Mouse (Mus musculus) frontal cortex, postnatal 10 days (tissue): ENCODE measurements at regions not wholly inside any gene's neighbourhood (a gene's known extent, or its start where the extent isn't known, plus 50 kb on each side); places are given as distances from the start of the nearest gene placed in this dataset.
A peak's percentile ranks its signal among the peaks of the same experiment; 100 is the strongest.

ENCODE experiments used
- DNase-seq, 2 experiments: peaks; one replicate each; pipeline ENCODE4 v3.0.0; 2022; ENCODE audit warnings: low spot score in 2 of 2, mixed read lengths in 1 of 2

DNA sequence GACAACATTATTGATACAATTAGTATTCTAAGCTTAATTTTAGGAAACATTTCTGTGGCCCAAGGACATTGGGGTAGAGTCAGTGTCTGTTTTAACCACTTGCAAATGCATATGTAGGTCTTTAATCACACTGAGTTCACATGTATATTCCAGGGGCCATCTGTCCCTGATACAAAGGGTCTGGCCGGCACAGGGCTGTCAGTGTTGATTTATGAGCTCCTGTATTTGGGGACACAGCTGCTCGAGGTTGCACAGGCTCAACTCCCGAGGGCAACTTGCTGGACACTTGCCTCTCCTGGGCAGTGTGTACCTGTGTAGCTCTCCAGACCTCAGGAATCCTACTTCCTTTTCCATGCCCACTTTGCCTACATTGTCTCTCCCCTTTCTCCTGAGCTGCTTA is 221.0 kb downstream of the Abcc12 start:
- no peak for DNase-seq

DNA sequence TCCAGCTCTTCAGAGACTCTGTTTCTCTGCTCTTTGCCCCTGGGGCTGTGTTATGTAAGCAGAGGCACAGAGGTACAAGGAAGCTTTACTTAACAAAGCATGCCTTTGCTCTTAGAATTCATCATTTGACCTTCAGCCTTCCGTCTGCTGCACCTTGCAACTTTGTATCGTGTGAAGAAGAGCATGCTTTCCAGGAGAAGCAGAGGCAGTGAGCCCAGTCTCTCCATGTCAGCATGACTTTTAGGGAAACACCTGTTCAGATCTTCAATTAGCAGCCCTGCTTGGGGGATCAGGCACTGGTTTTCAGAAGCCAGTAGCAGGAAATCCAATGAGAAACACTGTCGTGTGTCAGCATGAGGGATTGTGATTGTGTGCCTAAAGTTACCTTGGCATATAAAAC is 226.7 kb downstream of the Abcc12 start:
- no peak for DNase-seq

DNA sequence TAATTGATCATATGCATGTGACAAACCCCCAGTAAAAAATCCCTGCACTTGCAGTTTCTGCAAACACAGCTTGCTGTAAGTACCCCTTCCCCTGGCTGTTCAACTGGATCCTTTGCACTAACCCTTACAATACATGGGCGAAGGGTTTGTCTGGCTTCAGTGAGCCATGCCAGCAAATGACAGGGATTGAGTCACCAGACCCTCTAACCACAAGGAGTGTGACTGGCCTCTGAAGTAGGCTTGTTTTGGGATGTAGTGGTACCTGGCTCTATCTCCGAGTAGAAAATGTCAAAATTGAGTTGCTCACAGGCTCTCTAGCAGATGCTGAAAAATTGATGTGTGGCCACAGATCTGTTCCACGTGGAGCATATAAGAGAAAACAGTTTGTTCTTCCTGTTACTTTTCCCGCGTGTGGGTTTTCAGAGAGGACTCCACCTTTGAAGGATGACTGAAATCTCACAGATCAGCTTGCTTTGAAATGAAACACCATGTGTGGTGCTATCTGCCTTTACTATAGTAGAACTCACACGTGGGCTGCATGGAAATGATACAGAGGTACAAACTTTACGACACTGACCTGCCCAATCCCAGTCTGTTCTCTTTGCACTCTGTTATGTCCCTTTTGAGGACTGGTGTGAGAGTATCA is 228.8 kb downstream of the Abcc12 start:
- no peak for DNase-seq

DNA sequence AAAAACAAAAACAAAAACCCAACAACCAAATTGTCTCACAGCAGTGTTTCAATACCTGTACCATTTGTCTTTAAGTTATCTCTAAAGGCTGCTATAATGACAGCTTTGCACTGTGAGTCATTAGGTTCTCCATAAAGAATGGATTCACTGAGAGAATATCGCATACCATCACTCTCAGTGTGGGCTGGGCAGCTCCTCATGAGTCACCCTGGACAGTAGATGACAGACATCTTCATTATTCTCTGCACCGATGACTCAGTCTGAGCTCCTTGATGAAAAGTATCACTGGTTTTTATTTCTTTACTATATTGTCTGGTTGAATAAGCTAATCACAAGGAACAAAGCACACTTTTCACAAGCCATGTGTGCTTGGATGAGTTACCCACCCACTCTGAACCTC is 230.4 kb downstream of the Abcc12 start:
- DNase-seq: no peak

DNA sequence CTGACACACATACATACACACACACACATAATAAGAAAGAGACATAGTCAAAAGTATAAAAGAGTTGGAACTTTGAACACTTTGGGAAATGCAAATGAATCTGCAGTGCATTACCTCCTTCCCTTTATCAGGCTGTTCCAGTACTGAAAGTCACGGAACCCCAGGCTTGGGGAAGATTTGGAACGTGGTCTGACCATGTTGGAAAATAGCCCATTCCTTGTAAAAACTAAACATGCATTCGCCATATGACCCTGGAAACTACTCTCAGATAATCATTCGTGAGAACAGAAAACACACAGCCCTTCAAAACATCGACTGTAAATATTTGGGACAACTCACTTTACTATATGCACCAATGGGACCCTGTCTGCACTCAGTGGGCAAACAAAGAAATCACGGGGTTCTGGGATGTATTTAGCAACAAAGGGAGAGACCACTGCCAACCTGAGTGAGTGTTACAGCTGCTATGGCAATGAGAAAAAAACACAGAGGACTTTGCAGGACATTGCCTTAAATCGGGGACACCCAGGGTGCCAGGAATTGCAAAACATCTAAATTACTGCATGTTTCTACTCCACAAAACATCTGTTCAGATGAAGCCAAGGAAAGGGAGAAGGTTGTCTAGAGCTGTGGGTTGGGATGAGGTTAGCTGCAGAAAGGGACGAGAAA is 238.3 kb downstream of the Abcc12 start:
- no peak for DNase-seq

DNA sequence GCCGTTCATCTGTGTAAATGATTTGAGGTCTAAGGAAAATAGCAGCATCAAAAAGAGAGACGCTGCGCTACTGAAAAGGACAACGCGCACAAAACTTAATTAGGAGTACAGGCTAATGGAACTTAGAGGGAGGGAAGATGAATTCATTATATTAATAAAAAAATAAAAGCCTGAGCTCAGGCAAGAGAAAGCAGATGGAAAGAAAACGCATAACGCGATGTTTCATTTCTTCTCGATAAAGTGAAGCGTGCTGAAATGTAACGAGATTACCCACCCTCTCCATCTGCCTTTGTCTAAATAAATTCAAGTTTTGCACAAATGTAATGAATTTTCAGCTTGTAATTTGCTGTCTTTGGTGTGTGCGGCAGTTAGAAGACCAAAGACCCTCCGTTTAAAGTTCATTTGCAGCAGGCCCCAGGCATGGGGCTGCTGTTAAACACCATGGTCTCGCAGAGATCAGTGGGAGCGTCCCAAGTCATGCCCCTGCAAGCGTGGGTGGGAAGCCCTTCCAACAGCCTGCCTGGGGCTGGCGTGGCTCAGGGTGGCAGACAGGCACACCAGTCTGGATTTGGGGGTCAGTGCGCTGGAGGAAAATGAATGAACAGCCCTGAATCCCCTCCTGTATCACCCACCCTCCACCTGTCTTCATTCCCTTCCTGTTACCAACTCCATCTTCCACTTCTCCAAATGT is 241.8 kb downstream of the Abcc12 start:
- no peak for DNase-seq

DNA sequence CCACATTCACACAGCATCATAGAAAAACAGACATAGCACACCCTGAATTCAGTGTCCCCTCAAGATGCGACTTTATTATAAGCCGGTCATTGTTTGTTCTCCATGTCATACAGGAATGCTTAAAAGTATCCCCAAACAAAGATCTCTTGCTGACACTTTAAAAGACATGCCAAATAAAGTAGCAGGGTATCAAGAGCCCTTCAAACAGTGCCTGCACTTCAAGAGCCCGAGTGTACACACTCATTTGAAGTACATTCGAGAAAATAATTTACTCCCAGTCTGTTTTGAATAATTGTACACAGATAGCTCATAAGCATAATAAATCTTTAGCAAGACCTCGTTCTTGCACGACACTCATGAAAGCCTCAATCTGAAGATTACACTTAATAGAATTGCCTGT is 249.1 kb downstream of the Abcc12 start:
- no peak for DNase-seq

DNA sequence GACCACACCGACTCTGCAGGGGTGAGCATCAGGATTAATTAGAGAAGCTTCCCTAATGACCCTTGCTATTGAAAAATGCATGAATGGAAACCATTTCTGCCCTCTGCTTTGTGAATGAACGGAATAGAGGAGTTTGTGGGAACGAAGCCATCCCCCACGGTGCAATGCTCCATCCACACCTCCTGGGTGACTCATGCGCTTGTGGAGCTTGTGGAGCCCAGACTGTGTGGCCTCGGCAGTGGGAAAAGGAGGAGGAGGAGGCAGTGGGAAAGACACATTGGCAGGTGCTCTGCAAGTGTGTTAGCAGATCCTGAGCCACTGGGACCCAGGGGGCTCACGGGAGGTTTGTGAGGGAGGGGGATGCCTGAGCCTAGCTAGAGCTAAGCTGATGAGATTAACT is 251.9 kb downstream of the Abcc12 start:
- peak in 1 of 2 experiments; percentile 32 for DNase-seq

DNA sequence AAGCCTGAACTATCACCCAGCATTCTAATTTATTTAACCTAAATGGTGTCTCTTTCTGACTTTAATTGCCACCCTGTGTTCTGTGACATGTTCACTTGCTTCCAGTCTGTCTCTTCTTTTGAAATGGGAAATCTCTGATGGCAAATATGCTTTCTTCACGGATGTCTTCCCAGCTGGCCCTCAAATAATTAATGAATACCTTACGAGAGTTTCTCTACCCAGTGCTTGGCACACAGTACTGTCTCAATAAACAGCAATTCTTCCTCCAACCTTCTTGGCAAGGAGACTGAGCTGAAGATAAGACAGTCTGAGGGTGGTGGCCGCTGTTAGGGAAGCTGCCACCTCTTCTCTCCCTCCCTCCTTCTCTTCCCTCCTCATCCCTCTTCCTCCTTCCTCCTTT is 252.5 kb downstream of the Abcc12 start:
- DNase-seq: no peak

DNA sequence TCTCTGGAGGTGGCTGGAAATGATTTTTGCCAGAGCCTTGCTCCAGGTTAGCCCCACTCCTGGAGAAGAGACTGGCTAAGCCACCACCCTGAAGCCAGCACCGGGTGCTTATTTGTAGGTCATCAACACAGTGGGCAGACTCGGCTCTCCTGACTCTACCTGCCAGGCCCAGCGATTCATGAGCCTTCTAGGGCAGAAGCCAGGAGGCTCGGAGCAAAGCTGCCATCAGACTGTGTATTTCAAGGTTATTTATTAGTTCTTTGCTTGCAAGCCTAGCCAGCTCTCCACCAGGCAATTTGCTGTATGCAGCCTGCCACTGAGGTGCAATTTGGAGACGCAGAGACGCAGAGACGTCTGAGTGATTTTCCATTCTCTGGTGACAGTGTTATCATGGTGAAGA is 255.4 kb downstream of the Abcc12 start:
- DNase-seq: no peak

DNA sequence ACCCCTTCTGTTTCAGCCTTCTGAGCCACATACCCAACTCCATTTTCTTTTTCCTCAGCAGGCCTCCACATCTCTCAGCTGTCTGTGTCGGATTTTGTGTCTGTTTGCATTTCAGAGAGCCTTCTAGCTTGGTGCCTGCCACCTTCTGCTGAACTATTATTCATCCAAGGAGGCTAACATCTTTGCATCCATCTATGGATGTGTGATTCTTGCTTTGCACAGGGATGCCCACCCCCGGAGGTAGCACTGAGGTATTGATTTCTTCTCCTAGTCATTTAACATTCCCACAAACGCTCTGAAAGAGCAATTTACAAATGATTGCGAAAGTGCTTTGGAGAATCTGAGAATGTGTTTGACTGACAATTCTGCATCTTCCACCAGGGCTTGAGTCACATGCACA is 255.9 kb downstream of the Abcc12 start:
- DNase-seq: peak in 1 of 2 experiments; percentile 17

DNA sequence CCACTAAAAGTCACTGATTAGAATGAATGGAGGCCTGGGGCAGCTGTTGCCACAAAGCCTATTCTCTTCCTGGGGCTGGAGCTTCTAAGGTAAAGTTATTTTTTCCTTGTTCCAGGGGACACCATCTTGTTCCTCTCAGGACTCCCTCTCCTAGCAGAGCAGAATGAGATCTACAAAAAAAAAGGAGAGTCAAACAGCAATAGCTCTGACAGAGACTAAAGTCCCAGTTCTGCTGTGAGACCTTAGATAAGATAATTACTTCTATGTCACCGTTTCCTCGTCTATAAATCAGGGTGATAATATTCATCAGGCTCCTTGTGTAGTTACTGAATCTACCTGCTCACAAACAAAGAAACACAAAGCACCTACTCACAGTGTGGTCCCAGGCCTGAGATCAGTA is 256.7 kb downstream of the Abcc12 start:
- no peak for DNase-seq

DNA sequence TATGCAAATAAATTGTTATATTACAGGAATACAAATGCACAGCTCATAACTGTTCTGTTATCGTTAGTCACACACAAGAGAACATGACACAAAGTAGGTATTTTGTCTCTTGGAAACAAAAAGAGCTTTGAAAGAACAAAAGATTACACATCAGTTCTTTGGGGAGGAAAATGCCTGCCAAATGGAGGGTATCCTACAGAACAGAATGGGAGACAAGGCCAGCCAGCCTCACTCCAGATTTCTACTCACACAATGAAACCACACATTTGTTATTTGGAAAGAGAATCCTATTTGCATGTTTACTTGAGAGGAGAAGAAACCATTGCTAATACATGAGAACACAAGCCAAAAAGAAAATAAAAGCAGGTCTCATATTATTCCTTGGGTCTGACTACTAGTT is 258.0 kb downstream of the Abcc12 start:
- no peak for DNase-seq

DNA sequence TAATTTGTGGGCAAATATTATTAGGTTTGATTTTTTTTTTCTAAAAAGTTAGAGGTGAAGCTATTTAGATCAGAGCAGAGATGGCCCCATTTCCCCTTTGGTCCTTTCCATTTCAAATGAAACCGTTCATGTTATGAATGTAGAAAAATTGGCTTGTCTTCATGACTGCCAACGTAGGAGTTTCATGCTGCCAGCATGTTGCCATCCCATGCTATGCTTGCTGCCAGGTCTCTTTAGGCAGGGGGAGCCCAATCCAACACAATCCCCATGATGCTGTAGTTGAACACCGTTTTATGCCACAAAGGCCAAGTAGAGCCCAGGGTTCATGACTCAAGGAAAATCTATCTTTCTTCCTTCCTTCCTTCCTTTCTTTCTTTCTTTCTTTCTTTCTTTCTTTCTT is 259.5 kb downstream of the Abcc12 start:
- no peak for DNase-seq

DNA sequence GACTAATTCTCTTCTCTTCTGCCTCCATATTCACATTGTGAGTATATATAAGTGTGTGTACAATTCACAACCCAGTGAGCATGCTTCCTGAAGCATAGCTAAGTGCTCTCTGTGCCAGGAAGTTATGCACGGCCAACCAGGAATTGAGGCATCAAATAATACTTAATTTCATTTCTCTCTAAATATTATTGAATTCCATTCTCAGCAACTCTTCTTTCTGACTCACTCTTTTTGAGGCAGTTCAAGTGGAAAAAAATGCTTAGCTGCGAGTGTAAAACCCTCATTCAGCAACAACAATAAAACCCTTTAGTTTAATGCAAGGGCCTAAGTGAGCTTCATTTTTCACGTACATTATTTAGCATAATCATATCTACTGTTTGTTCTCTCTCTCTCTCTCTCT is 262.0 kb downstream of the Abcc12 start:
- no peak for DNase-seq

DNA sequence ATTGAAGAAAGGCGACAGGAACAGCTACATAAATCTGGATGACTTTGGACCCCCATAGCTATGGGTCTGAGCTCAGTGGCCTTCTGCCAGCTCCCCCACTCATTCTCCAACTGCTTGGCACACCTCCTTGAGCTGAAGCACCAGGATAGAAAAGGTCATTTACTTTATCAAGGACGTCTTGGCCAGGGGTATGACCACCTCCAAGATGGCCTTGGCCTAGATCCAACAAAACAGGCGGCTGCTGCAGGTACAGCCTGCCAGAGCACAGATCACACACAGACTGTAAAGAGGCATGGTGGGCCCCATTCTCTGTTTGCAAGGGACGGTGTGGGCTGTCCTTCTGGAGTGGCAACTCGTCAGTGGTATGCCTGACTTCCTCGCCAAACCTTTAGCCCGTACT is 264.2 kb downstream of the Abcc12 start:
- DNase-seq: no peak

DNA sequence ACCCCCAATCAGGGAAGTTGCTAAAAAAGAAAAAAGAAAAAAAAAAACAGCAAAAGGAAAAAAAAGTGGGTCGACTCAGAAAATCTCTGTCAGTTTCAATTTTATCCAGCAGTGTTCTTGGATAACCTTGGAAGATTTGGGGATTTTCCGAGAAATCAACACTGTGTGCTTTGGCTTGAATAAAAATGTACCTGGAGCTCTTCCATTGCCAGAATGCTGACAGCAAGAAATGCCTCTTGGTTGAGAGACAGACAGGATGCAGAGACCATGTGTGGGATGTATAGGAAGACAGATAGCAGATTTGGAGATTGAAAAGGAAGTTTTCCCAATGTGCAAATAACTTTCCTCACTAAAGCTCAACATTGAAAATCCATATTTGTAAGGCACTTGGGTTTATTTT is 271.0 kb downstream of the Abcc12 start:
- DNase-seq: no peak

DNA sequence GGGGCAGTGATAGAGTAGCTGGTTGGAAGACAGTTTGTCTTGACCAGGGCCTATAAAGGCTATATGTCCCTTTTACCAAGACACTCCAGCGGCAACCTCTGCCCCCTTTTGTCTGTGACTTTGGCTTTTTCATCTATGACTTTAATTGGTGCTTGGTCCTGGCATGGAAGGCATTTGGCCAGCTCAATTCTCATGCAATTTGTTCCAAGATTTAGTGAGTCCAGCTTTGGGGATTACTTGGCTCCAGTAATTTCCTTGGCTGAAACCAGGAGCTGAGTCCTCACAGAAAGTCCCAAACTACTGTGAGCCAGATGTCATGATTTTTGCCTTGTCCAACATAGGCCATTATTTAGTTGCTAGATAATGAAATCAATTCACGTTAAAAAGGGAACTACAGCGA is 273.1 kb downstream of the Abcc12 start:
- no peak for DNase-seq

DNA sequence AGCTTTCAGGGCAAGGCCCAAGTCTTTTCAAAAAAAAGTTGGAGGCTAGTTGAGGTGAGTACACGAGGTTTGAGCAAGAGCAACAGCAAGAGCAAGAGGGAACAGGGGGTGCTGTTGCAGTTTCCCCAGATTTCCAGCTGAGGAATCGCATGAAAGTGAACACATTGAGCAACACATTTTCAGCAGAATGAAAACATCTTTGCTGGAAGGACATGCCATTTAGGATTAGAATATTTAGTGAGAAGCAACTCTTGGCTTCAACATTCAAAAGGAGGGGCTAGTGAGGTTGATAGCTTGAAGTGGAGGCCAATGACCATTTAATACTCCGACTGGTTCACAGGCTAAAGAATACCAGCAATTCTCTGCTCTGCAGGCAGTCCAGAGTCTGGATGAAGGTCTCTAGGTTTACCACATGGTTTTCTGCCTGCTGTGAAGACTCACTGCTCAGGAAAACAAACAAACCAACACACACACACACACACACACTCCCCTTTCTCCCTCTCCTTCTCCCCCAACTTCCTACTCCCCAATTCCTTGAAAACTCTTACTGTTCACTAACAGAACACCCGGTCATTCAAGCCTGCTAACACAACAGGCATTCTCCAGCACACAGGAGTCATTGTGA is 278.5 kb downstream of the Abcc12 start:
- DNase-seq: no peak

DNA sequence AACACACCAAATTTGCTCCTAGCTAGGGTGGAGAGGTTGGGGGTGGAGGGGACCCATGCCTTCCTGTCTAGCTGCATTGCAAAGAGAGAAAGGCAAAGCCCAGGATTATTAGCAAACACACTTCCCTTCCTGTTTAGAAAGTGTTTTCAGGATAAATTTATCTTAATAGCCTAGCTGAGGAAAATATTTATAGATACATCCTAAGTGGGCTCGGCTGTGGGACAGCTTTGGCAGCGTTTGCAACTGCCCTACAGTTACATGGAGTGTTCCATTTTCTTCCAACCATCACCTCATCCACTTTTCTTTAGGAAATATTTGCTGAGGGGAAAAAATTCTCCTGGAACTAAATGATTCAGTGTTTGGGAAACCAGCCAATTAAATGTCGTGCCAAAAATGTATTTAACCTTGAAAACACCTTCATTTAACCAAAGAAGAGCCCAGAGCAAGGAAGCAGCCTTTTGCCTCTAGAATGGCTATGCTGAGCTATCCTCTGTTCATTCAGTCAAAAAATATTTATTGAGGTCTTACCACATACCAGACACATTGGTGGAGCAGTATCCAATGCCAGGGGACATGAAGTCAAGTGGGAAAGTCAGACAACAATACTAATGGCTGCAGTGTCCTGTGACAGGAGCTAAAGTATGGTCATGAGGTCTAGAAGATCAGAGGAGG is 291.6 kb downstream of the Abcc12 start:
- DNase-seq: no peak

DNA sequence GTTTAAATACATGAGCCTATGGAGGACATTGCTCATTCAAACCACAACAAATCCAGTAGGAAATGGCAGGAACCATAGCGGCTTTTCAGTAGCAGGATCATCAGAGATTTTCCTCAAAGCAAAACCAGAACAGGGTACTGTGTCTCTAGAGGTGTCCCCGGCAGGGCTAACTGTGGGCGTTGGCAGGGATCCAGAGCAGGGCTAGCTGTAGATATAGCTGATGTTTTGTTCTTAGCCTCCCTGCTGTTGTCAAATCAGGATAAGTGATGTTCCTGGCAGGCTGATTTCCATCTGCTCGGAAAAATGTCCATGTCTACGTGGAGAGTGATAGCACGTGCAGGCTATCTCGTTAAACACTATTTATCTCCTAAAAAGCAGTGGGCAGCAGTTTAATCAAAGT is 297.6 kb downstream of the Abcc12 start:
- DNase-seq: no peak

DNA sequence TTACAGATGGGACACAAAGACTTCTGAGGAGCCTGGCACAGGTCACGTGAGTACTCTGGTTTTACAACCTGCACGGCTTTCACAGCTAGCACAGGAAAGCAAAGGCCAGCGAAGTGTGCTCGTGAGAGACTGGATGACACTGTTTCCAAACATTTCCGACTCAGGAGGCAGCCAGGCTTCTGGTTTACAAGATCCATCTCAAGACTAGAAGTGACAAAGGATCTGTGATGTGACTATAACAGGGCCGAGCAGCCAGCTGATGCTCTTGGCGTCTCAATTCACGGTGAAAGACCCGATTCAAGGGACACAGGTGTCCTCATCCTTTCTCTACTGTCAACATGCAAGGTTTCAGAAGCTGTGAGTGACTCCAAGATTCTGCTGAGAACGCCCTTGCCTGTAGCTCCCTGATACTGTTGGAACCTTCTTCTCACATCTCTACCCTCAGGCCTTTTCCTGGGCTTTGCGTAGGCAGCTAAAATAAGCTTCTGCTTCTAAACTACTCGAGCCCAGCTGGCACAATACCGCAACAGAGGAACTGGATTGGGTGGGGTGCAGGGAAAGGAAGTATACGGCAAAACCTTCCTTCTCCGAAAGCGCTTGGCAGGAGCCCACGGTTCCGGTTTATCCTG is 300.3 kb downstream of the Abcc12 start:
- DNase-seq: peak; percentile 41 to 53
